Mouse (Mus musculus) midbrain, embryonic 11.5 days (tissue): Measurements from ENCODE around the gene Gas7. TPM values are rescaled to one million over a fixed set of nuclear protein-coding genes. Genes with fewer than 3 reads are reported as not detected.
A peak's percentile ranks its signal among the peaks of the same experiment; 100 is the strongest.

Source experiments
- ATAC-seq: fragments of 200-750 bp; cut with Nextera tagmentation; 2 replicates; pipeline ENCODE4 v1.8.0; 2017; ENCODE audit warnings: moderate TSS enrichment, moderate library complexity; ENCODE audit not compliant: low FRiP score
- DNase-seq: peaks from one replicate; pipeline ENCODE4 v3.0.0; 2015; ENCODE audit warnings: low spot score; ENCODE audit errors: missing footprints
- H3K27ac ChIP-seq: fragments of 300-500 bp; sonication (generic); 2 replicates; pipeline ENCODE4 v1.5.1; 2014; ENCODE audit warnings: low read depth, low read length
- H3K27me3 ChIP-seq: fragments of 300-500 bp; sonication (generic); 2 replicates; pipeline ENCODE4 v1.6.1; 2014; ENCODE audit warnings: mild to moderate bottlenecking, low read length, moderate library complexity, mixed read lengths; ENCODE audit not compliant: control insufficient read depth, insufficient read depth
- H3K36me3 ChIP-seq: fragments of 300-500 bp; sonication (generic); 2 replicates; pipeline ENCODE4 v1.6.1; 2014; ENCODE audit warnings: mild to moderate bottlenecking, low read length, moderate library complexity, mixed read lengths; ENCODE audit not compliant: control insufficient read depth, insufficient read depth
- H3K4me1 ChIP-seq: fragments of 300-500 bp; sonication (generic); 2 replicates; pipeline ENCODE4 v1.6.1; 2014; ENCODE audit warnings: low read length; ENCODE audit not compliant: control insufficient read depth, insufficient read depth
- H3K4me2 ChIP-seq: fragments of 300-500 bp; sonication (generic); 2 replicates; pipeline ENCODE4 v1.6.1; 2014; ENCODE audit warnings: mild to moderate bottlenecking, moderate library complexity
- H3K4me3 ChIP-seq: fragments of 300-500 bp; sonication (generic); 2 replicates; pipeline ENCODE4 v1.5.1; 2014; ENCODE audit warnings: low read depth, low read length
- H3K9ac ChIP-seq: fragments of 300-500 bp; sonication (generic); 2 replicates; pipeline ENCODE4 v1.6.1; 2014; ENCODE audit warnings: low read length
- H3K9me3 ChIP-seq: fragments of 300-500 bp; sonication (generic); 2 replicates; pipeline ENCODE4 v1.6.1; 2016; ENCODE audit warnings: low read length; ENCODE audit not compliant: control insufficient read depth
- WGBS: fragments of 180-500 bp; shearing (Covaris S2); extraction: QIAGEN DNeasy Blood & Tissue Kit; methylation state at CpG from one replicate; pipeline ENCODE4 v1.1.7; 2014; 5-methylcytosine and 5-hydroxymethylcytosine counted together
- polyA plus RNA-seq: library from polyadenylated mRNA; unstranded; fragments of >200 nt; fragmentation: Nextera tagmentation; extraction: Ambion mirVana; gene quantifications from 2 replicates; pipeline ENCODE4 v1.2.1, GENCODE M21; 2014

Gene Gas7
- polyA plus RNA-seq, 1 experiment from 2014 or later: 2.8 TPM

GRCm38 (mm10) chr11:67523806-67524205 is 68.6 kb downstream of the Gas7 start:
- Histone ChIP-seq H3K9me3 (no peaks in the 10 kb centered on the region), H3K4me2 (no peak overlapping the region), H3K27ac (no peak overlapping the region), H3K27me3 (no peaks in the 10 kb centered on the region), H3K36me3 (no peaks in the 10 kb centered on the region), H3K4me1 (no peaks in the 10 kb centered on the region), H3K4me3 (no peak overlapping the region), H3K9ac (no peak overlapping the region)
- ATAC-seq (no peak), DNase-seq (peak; percentile 61)
- WGBS: 27% methylated on average over 3 of the region's 3 CpGs

DNA sequence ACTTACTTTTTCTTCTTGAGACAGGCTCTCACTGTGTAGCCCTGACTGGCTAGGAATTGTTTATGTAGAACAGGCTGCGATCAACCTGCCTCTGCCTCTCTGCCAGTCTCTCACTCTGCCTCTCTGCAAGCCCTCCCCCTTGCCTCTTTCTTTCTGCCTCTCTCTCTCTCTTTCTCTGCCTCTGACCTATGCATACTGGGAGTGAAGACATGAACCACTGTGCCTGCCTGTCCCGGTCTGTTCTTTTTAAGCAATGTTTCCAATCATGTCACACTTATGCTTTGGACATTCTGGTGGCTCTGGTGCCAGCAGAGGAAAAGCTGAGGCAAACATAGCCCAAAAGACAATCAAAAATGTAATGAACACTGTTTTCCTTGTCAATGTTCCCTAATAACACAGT is 69.5 kb downstream of the Gas7 start:
- 69% methylated on average over 2 of the region's 2 CpGs for WGBS
- no peaks in the 10 kb centered on the region for H3K9me3 ChIP-seq
- H3K27ac ChIP-seq: no peak overlapping the region
- no peaks in the 10 kb centered on the region for H3K36me3 ChIP-seq
- no peaks in the 10 kb centered on the region for H3K27me3 ChIP-seq
- ATAC-seq (no peak), DNase-seq (peak; percentile 26)
- no peak overlapping the region for H3K9ac ChIP-seq
- H3K4me1 ChIP-seq: no peaks in the 10 kb centered on the region
- H3K4me3 ChIP-seq: no peak overlapping the region
- H3K4me2 ChIP-seq: no peak overlapping the region

DNA sequence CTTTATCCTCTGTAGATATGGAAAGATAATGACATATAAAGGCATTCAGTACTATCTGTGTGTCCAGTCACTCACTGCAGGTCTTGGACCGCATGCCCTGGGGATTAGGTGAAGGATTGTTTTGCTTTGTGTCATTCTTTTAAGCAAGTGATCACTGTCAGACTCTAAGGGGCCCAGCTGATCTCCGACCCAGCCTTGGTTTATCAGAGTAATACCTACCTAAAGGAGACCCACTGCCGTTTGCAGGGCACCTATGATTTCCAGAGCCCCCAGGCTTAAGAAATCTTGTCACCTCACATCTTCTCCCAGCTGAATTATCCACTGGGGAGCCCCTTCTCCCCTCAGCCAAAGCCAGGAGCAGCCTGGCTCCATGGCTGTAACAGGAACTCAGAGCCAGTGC is 70.6 kb downstream of the Gas7 start:
- H3K36me3 ChIP-seq: no peaks in the 10 kb centered on the region
- no peak overlapping the region for H3K4me3 ChIP-seq
- no peaks in the 10 kb centered on the region for H3K27me3 ChIP-seq
- H3K9me3 ChIP-seq: no peaks in the 10 kb centered on the region
- ATAC-seq (no peak), DNase-seq (peak; percentile 69)
- no peaks in the 10 kb centered on the region for H3K4me1 ChIP-seq
- WGBS: 50% methylated on average over 3 of the region's 3 CpGs
- H3K27ac ChIP-seq: no peak overlapping the region
- no peak overlapping the region for H3K4me2 ChIP-seq
- H3K9ac ChIP-seq: no peak overlapping the region

GRCm38 (mm10) chr11:67526621-67527545 is 71.6 kb downstream of the Gas7 start:
- no peaks in the 10 kb centered on the region for H3K36me3 ChIP-seq
- DNase-seq: peak; percentile 81
- H3K4me1 ChIP-seq: no peaks in the 10 kb centered on the region
- no peaks in the 10 kb centered on the region for H3K27me3 ChIP-seq
- no peak overlapping the region for H3K4me2 ChIP-seq
- H3K27ac ChIP-seq: no peak overlapping the region
- no peak for ATAC-seq
- 78% methylated on average over 12 of the region's 12 CpGs for WGBS
- H3K4me3 ChIP-seq: no peak overlapping the region
- H3K9ac ChIP-seq: no peak overlapping the region
- no peaks in the 10 kb centered on the region for H3K9me3 ChIP-seq

- Histone ChIP-seq H3K36me3 (no peaks in the 10 kb centered on the region), H3K4me2 (no peak overlapping the region), H3K9me3 (no peaks in the 10 kb centered on the region), H3K27ac (no peak overlapping the region), H3K4me1 (no peaks in the 10 kb centered on the region), H3K9ac (no peak overlapping the region), H3K4me3 (no peak overlapping the region), H3K27me3 (no peaks in the 10 kb centered on the region)
- DNase-seq (peak; percentile 44), ATAC-seq (no peak)
- 81% methylated on average over 2 of the region's 2 CpGs for WGBS
Observed at GRCm38 (mm10) chr11:67531286-67531685, 76.0 kb downstream of the Gas7 start.

GRCm38 (mm10) chr11:67531926-67532565 is 76.8 kb downstream of the Gas7 start:
- Histone ChIP-seq H3K4me1 (no peaks in the 10 kb centered on the region), H3K9ac (no peak overlapping the region), H3K4me2 (no peak overlapping the region), H3K27me3 (no peaks in the 10 kb centered on the region), H3K9me3 (no peaks in the 10 kb centered on the region), H3K4me3 (no peak overlapping the region), H3K27ac (no peak overlapping the region), H3K36me3 (no peaks in the 10 kb centered on the region)
- 84% methylated on average over 6 of the region's 6 CpGs for WGBS
- ATAC-seq: no peak
- DNase-seq: peak; percentile 71

- Histone ChIP-seq H3K9ac (no peak overlapping the region), H3K36me3 (no peaks in the 10 kb centered on the region), H3K27ac (no peak overlapping the region), H3K27me3 (no peaks in the 10 kb centered on the region), H3K4me2 (no peak overlapping the region), H3K4me1 (no peaks in the 10 kb centered on the region), H3K4me3 (no peak overlapping the region), H3K9me3 (no peaks in the 10 kb centered on the region)
- 87% methylated on average over 10 of the region's 10 CpGs for WGBS
- DNase-seq (no peak), ATAC-seq (no peak)
Observed at GRCm38 (mm10) chr11:67532728-67533127, 77.5 kb downstream of the Gas7 start.

GRCm38 (mm10) chr11:67533151-67533550 is 77.9 kb downstream of the Gas7 start:
- H3K9ac ChIP-seq: no peak overlapping the region
- H3K4me2 ChIP-seq: no peak overlapping the region
- H3K4me3 ChIP-seq: no peak overlapping the region
- H3K9me3 ChIP-seq: no peaks in the 10 kb centered on the region
- no peak for ATAC-seq
- DNase-seq: peak; percentile 72
- 89% methylated on average over 6 of the region's 6 CpGs for WGBS
- no peaks in the 10 kb centered on the region for H3K4me1 ChIP-seq
- no peak overlapping the region for H3K27ac ChIP-seq
- no peaks in the 10 kb centered on the region for H3K36me3 ChIP-seq
- no peaks in the 10 kb centered on the region for H3K27me3 ChIP-seq

- Histone ChIP-seq H3K36me3 (no peaks in the 10 kb centered on the region), H3K4me2 (no peak overlapping the region), H3K9me3 (no peaks in the 10 kb centered on the region), H3K4me1 (no peaks in the 10 kb centered on the region), H3K9ac (no peak overlapping the region), H3K27ac (no peak overlapping the region), H3K4me3 (no peak overlapping the region), H3K27me3 (no peaks in the 10 kb centered on the region)
- DNase-seq (peak; percentile 37), ATAC-seq (no peak)
- 84% methylated on average over 1 of the region's 1 CpGs for WGBS
Observed at GRCm38 (mm10) chr11:67535703-67536102, 80.5 kb downstream of the Gas7 start.
